Mouse (Mus musculus) thymus, adult 2 months (tissue): ENCODE measurements around the gene Col6a1.

Experiments
- CTCF ChIP-seq: fragments of 200-500 bp; IDR thresholded peaks from 2 replicates; pipeline ENCODE4 v1.5.1; 2012; ENCODE audit warnings: mild to moderate bottlenecking, control low read depth, low read length, moderate library complexity, borderline replicate concordance; ENCODE audit not compliant: control insufficient read depth, poor library complexity, insufficient read depth; ENCODE audit errors: extremely low read depth
- POLR2A ChIP-seq: fragments of 200-500 bp; IDR thresholded peaks from 2 replicates; pipeline ENCODE4 v1.6.1; 2012; ENCODE audit warnings: mild to moderate bottlenecking, low read length, control low read depth, moderate library complexity; ENCODE audit not compliant: control insufficient read depth, poor library complexity, insufficient read depth; ENCODE audit errors: extremely low read depth

DNA sequence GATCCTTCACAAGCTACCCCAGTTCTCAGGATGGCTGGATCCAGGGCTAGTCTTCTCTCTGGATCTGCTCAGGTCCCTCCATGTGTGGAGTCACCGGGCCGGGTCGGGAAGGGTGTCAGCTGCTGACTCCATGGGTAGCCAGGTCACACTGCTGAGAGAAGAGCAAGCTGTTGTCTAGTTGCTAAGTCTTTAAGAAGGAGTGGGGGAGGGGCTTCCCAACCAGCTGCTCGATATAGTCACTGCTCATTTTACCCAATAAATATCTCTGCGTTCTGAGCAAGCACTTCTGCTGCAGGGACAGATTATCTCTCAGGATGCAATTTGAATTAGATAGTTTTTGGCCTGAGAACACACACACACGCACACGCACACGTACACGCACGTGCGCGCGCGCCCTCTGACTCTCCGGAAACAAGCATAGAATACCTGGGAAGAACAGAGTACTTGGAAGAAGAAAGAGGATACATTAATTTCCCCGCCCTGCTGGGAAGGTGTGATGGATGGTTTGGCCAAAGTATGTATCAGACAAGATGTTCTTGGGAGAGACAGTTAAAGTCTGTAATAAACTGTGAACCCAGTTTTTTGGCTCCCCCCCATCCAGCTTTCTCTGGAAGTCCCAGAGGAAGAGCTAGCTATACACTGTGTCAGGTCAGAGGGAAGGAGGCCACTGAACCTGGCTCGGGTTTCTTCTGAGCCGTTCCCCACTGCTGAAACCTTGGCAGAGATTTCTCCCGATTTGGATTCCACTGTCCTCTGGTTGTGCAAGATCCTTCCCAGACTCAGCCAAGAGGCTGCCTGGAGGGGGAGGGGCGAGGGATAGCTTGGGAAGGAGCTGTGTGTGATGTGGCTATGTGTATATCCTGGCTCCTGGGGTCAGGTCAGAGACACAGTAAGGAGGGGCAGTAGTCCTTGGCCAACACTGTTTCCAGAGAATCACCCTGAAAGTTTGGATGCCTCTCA lies 61.5 kb downstream of the Col6a1 start:
- TF ChIP-seq POLR2A (no peak), CTCF (no peak)
